ENCODE assay signal across 8 mouse cellular contexts in genomic region chr1:97726730-97727129, GRCm38 (mm10). TPM values are rescaled to one million over a fixed set of nuclear protein-coding genes. Genes with fewer than 3 reads are reported as not detected.
DNase-seq lines count a peak whose midpoint lies in the region; TF ChIP-seq lines count a peak whose summit lies in the region.

No protein-coding gene starts in this region.

- H3K36me3 ChIP-seq in E14TG2a.4 (ENCODE audit: insufficient read depth, low read length): peaks cover 35% of the 10 kb centered on the region

- no peaks in the 10 kb centered on the region for H3K9me3 ChIP-seq in E14TG2a.4 (ENCODE audit: low read length)

- intact Hi-C loops in left cerebral cortex, postnatal 4 days (cut with DNase I): no loop called here

- peak; percentile 9 for DNase-seq in embryo, embryonic 11 days
- no peak for DNase-seq in embryo, embryonic 10 days (ENCODE audit: low spot score)
- DNase-seq in left cerebral cortex, postnatal 4 days: peak; percentile 8
- no peak for DNase-seq in left cerebral cortex, adult 9 months (ENCODE audit: low spot score in 2 of 2)
- DNase-seq in kidney, postnatal 14 days: peak; percentile 11
- no peak for DNase-seq in urinary bladder, postnatal 4 days (ENCODE audit: low spot score in 2 of 2)
- DNase-seq in cerebellum, adult 8-10 months: no peak

- H3K27me3 ChIP-seq in E14TG2a.4 (ENCODE audit: insufficient read depth, low read length): no peaks in the 10 kb centered on the region

- TF ChIP-seq CTCF in E14TG2a.4 (conservative IDR thresholded peaks at IDR 0.05; ENCODE audit: low read length): peak; percentile 34

- no peaks in the 10 kb centered on the region for H3K4me1 ChIP-seq in E14TG2a.4 (replicated peaks; ENCODE audit: low read depth, low read length)

- no peak overlapping the region for H3K4me3 ChIP-seq in E14TG2a.4 (replicated peaks; ENCODE audit: low read length)

RNA-seq across cellular contexts. Expression of gene Gin1, which starts 43.2 kb away (rescaled TPM):
- total RNA-seq in left cerebral cortex, postnatal 4 days (2021): 1 to 10 TPM; 8.4 to 9.1 TPM

RNA-seq across cellular contexts. Expression of gene Ppip5k2, which starts 43.5 kb away (rescaled TPM):
- 10 to 100 TPM; 49.8 to 53.9 TPM for total RNA-seq in left cerebral cortex, postnatal 4 days (2021)

Comparison
In these comparisons a context has a peak if more than half of its experiments do, and no peak if none do; other contexts are left out.
1. DNase-seq: peak in embryo, embryonic 11 days (single experiment), left cerebral cortex, postnatal 4 days (single experiment) and kidney, postnatal 14 days (single experiment); none in embryo, embryonic 10 days (single experiment), left cerebral cortex, adult 9 months (0 of 2), urinary bladder, postnatal 4 days (0 of 2) and cerebellum, adult 8-10 months (single experiment).